Mouse (Mus musculus) liver, postnatal 0 days (tissue): Measurements from ENCODE around the gene Trim10.
"Not testable (repeated sequence)": the region's sequence is repeated elsewhere in the genome, so short reads cannot be mapped to it uniquely, and the experiment has no call there.

Experiments
- CTCF ChIP-seq: sonication (generic); IDR thresholded peaks from 2 replicates; pipeline ENCODE4 v1.5.1; 2016; ENCODE audit warnings: antibody characterized with exemption, low read depth
- EP300 ChIP-seq: IDR thresholded peaks from 2 replicates; pipeline ENCODE4 v1.6.1; 2016; ENCODE audit warnings: antibody characterized with exemption, low read depth, mild to moderate bottlenecking

DNA sequence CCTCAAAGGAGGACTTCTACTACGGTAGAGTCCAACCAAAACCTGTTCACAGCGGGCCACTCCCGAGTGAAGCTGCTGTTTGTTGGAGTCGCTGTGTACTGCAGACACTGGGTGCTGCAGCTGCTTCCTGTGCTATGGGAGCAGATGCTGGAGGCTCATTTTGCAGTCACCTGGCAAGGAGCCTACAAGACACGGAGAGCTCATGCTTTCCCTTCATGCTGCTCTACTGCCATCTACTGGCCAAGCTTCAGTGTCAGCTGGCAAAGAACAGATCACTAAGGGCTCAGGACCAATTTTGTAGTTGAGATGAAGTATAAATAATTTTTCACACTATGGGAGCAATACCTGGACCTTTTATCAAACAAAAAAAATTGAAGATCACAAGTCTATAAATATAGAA lies 43.4 kb upstream of the Trim10 start:
- not testable (repeated sequence) for TF ChIP-seq EP300
- TF ChIP-seq CTCF = peak; percentile 87
